Mouse (Mus musculus) spleen, adult 2 months (tissue): ENCODE results near the gene Parm1. TPM values are rescaled to one million over a fixed set of nuclear protein-coding genes. Genes with fewer than 3 reads are reported as not detected.

Experiments used
- DNase-seq, 2 experiments: peaks; one replicate each; pipeline versions ENCODE4 v3.0.0 to v3.0.0-alpha.2; 2012 to 2021; ENCODE audit warnings: low spot score in 2 of 2, low read depth in 1 of 2
- H3K27ac ChIP-seq: fragments of 200-500 bp; 2 replicates; pipeline ENCODE4 v1.5.1; 2012; ENCODE audit warnings: low read length, inconsistent platforms; ENCODE audit not compliant: insufficient read depth
- H3K27me3 ChIP-seq: fragments of 200-500 bp; 2 replicates; pipeline ENCODE4 v1.6.1; 2012; ENCODE audit warnings: mild to moderate bottlenecking, moderate library complexity, low read length, inconsistent platforms; ENCODE audit not compliant: control insufficient read depth, insufficient read depth
- H3K36me3 ChIP-seq: fragments of 200-500 bp; 2 replicates; pipeline ENCODE4 v1.6.1; 2012; ENCODE audit warnings: mild to moderate bottlenecking, low read length, inconsistent platforms; ENCODE audit not compliant: control insufficient read depth, insufficient read depth
- H3K4me1 ChIP-seq: fragments of 200-500 bp; 2 replicates; pipeline ENCODE4 v1.6.1; 2011; ENCODE audit warnings: inconsistent platforms; ENCODE audit not compliant: control insufficient read depth, insufficient read depth, insufficient read length
- H3K4me3 ChIP-seq: fragments of 200-500 bp; 2 replicates; pipeline ENCODE4 v1.5.1; 2011; ENCODE audit warnings: mild to moderate bottlenecking, inconsistent platforms; ENCODE audit not compliant: insufficient read depth, insufficient read length; ENCODE audit errors: extremely low read depth
- CTCF ChIP-seq: fragments of 200-500 bp; IDR thresholded peaks from 2 replicates; pipeline ENCODE4 v1.5.1; 2011; ENCODE audit warnings: mild to moderate bottlenecking, inconsistent platforms; ENCODE audit not compliant: insufficient read depth, insufficient read length, insufficient replicate concordance; ENCODE audit errors: extremely low read depth
- POLR2A ChIP-seq: fragments of 200-500 bp; IDR thresholded peaks from 2 replicates; pipeline ENCODE4 v1.6.1; 2011; ENCODE audit warnings: low read depth, low read length, inconsistent platforms
- WGBS: fragments of 180-500 bp; shearing (Covaris S2); methylation state at CpG from one replicate; pipeline ENCODE4 v1.1.7; 2018; 5-methylcytosine and 5-hydroxymethylcytosine counted together
- polyA plus RNA-seq: library from polyadenylated mRNA; depleted of rRNA; stranded (reverse); fragments of >200 nt; gene quantifications from 2 replicates; pipeline ENCODE4 v1.2.3, GENCODE M21; 2012

The Parm1 gene
- polyA plus RNA-seq, 1 experiment = 5.1 TPM

GRCm38 (mm10) chr5:91566591-91566990 is 49.2 kb downstream of the Parm1 start:
- DNase-seq = no peak
- Histone ChIP-seq H3K4me3 (no peak overlapping the region), H3K36me3 (no peaks in the 10 kb centered on the region), H3K4me1 (no peaks in the 10 kb centered on the region), H3K27ac (no peak overlapping the region), H3K27me3 (no peaks in the 10 kb centered on the region; the same call in 1 of the 2 replicates)
- no peak for TF ChIP-seq CTCF
- TF ChIP-seq POLR2A = no peak
- 85% methylated on average over 3 of the region's 3 CpGs for whole genome bisulfite sequencing

- no peaks in the 10 kb centered on the region for H3K4me1 ChIP-seq
- H3K27ac ChIP-seq = no peak overlapping the region
- DNase-seq = no peak
- no peaks in the 10 kb centered on the region for H3K27me3 ChIP-seq
- no peaks in the 10 kb centered on the region for H3K36me3 ChIP-seq
- whole genome bisulfite sequencing = 88% methylated on average over 2 of the region's 2 CpGs
- no peak overlapping the region for H3K4me3 ChIP-seq
- TF ChIP-seq CTCF (no peak), POLR2A (no peak)
Observed at GRCm38 (mm10) chr5:91574211-91574610, 56.8 kb downstream of the Parm1 start.

- Histone ChIP-seq H3K27ac (no peak overlapping the region), H3K27me3 (no peaks in the 10 kb centered on the region), H3K4me3 (no peak overlapping the region), H3K36me3 (no peaks in the 10 kb centered on the region), H3K4me1 (no peaks in the 10 kb centered on the region)
- DNase-seq = no peak
- WGBS = 93% methylated on average over 7 of the region's 7 CpGs
- no peak for TF ChIP-seq POLR2A
- TF ChIP-seq CTCF = no peak
Observed at GRCm38 (mm10) chr5:91578924-91579323, 61.5 kb downstream of the Parm1 start.

GRCm38 (mm10) chr5:91581799-91582198 is 64.4 kb downstream of the Parm1 start:
- no peak for DNase-seq
- Histone ChIP-seq H3K27me3 (no peaks in the 10 kb centered on the region), H3K36me3 (no peaks in the 10 kb centered on the region), H3K27ac (no peak overlapping the region), H3K4me3 (no peak overlapping the region), H3K4me1 (no peaks in the 10 kb centered on the region)
- TF ChIP-seq POLR2A (no peak), CTCF (no peak)
- 85% methylated on average over 4 of the region's 4 CpGs for WGBS

- TF ChIP-seq CTCF = no peak
- TF ChIP-seq POLR2A = no peak
- Histone ChIP-seq H3K4me1 (no peaks in the 10 kb centered on the region), H3K27me3 (no peaks in the 10 kb centered on the region), H3K4me3 (no peak overlapping the region), H3K36me3 (no peaks in the 10 kb centered on the region), H3K27ac (no peak overlapping the region)
- DNase-seq = no peak
- WGBS = 85% methylated on average over 3 of the region's 3 CpGs
Observed at GRCm38 (mm10) chr5:91586206-91586605, 68.8 kb downstream of the Parm1 start.

GRCm38 (mm10) chr5:91594083-91594482 is 76.7 kb downstream of the Parm1 start:
- Histone ChIP-seq H3K36me3 (no peaks in the 10 kb centered on the region), H3K27ac (no peak overlapping the region), H3K27me3 (no peaks in the 10 kb centered on the region), H3K4me3 (no peak overlapping the region), H3K4me1 (no peaks in the 10 kb centered on the region)
- DNase-seq = no peak
- TF ChIP-seq POLR2A = no peak
- no peak for TF ChIP-seq CTCF
- 28% methylated on average over 5 of the region's 5 CpGs for WGBS

- Histone ChIP-seq H3K27me3 (no peaks in the 10 kb centered on the region), H3K36me3 (no peaks in the 10 kb centered on the region), H3K4me3 (no peak overlapping the region), H3K27ac (no peak overlapping the region), H3K4me1 (no peaks in the 10 kb centered on the region)
- no peak for DNase-seq
- WGBS = 66% methylated on average over 5 of the region's 5 CpGs
- TF ChIP-seq POLR2A (no peak), CTCF (no peak)
Observed at GRCm38 (mm10) chr5:91597216-91597615, 79.8 kb downstream of the Parm1 start.
